Mouse (Mus musculus): ENCODE measurements around the gene Pphln1. TPM values are rescaled to one million over a fixed set of nuclear protein-coding genes. Genes with fewer than 3 reads are reported as not detected.

The Pphln1 gene
- polyA plus RNA-seq, 1 experiment: 21.5 TPM

DNA sequence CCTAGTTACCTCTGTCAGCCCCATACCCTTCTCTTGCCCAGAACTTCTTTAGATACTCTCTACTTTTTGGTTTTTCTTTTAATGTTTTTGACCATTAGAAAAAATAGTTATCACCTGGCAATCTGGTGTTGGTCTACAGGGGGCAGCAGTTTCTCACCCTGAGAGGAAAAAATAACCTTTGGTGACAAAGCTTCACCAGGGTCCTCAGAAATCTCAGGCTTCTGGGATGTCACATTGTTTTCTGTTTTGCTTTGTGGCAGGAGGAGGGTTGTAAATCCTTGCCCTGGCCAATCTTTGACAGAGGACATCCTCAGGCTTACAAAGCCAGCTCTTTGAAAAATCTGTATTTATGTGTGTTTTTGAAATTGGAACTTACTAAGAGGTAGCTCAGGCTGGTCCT, 57.9 kb downstream of the Pphln1 start:
- H3K4me3 ChIP-seq (replicated peaks; ENCODE audit: extremely low read depth, low read depth, low read length): no peak overlapping the region
- no peaks in the 10 kb centered on the region; the same call in 1 of the 2 replicates for H3K4me1 ChIP-seq (ENCODE audit: control insufficient read depth, insufficient read depth, low read length)
- TF ChIP-seq POLR2A (IDR thresholded peaks at IDR 0.05; ENCODE audit: borderline replicate concordance, extremely low read depth, low read depth, low read length) (no peak), CTCF (IDR thresholded peaks at IDR 0.05; ENCODE audit: insufficient read depth, low read length) (no peak)
- DNase-seq: no peak

DNA sequence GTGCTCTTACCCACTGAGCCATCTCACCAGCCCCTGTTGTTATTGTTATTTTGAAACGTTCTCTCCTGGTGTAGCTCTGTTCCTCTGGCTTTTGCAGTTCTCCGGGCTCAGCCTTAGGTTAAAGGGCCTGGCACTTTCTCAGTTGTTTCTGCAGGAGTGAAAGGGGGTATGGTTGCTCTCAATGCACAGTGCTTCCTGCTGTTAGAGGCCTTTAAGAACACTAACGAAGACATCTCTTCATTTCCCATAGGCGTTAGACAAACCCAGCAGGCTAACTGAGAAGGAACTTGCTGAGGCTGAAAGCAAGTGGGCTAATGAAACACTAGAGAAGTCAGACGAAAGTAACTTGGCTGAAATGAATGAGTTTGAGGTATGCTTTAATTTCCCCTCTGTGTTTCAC, 61.3 kb downstream of the Pphln1 start:
- WGBS: 91% methylated on average over 5 of the region's 5 CpGs
- no peak overlapping the region for H3K4me3 ChIP-seq (replicated peaks; ENCODE audit: extremely low read depth, low read depth, low read length)
- DNase-seq: no peak
- no peaks in the 10 kb centered on the region; the same call in 1 of the 2 replicates for H3K4me1 ChIP-seq (ENCODE audit: control insufficient read depth, insufficient read depth, low read length)
- TF ChIP-seq POLR2A (IDR thresholded peaks at IDR 0.05; ENCODE audit: borderline replicate concordance, extremely low read depth, low read depth, low read length): no peak
- no peak for TF ChIP-seq CTCF (IDR thresholded peaks at IDR 0.05; ENCODE audit: insufficient read depth, low read length)

DNA sequence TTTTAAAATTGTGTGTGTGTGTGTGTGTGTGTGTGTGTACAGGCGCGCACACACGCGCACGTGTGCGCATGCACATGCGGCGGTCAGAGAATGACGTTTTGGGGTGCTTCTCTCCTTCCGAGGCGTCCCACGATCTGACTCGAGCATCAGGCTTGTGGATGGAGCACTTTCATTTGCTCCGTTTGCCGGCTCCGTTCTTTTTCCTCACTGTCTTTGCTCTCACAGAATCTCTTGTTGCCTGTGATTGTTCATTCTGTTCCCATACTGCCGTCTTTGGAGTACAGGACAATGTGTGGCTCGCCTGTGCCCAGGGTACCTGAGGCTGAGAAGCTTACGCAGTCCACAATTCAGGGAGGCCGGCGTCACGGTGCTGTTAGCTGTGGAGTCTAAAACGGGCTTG, 62.9 kb downstream of the Pphln1 start:
- 96% methylated on average over 23 of the region's 23 CpGs for WGBS
- no peak for DNase-seq
- H3K4me3 ChIP-seq (replicated peaks; ENCODE audit: extremely low read depth, low read depth, low read length): no peak overlapping the region
- H3K4me1 ChIP-seq (ENCODE audit: control insufficient read depth, insufficient read depth, low read length): no peaks in the 10 kb centered on the region; the same call in 1 of the 2 replicates
- TF ChIP-seq CTCF (IDR thresholded peaks at IDR 0.05; ENCODE audit: insufficient read depth, low read length) (no peak), POLR2A (IDR thresholded peaks at IDR 0.05; ENCODE audit: borderline replicate concordance, extremely low read depth, low read depth, low read length) (no peak)

DNA sequence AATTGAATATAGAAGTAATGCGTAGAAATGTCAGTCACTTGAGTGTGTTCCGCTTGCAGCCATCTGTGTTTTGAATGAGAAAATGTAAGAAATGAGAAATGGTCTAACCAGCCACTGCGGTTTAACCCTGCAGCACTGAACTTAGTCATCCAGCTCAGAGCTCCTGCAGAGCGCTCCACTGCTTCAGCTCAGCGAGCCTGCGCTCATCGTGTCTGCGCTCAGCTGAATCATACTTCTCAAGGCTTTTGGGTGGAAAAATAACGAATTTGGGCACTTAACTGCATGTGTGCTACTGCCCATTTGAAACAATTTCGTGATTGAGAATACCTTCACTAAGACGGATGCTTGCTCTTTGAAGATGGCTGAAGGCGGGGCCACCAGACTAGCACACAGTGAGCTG, 73.5 kb downstream of the Pphln1 start:
- TF ChIP-seq CTCF (IDR thresholded peaks at IDR 0.05; ENCODE audit: insufficient read depth, low read length) (no peak), POLR2A (IDR thresholded peaks at IDR 0.05; ENCODE audit: borderline replicate concordance, extremely low read depth, low read depth, low read length) (no peak)
- H3K4me1 ChIP-seq (ENCODE audit: control insufficient read depth, insufficient read depth, low read length): peaks cover 2% of the 10 kb centered on the region; the same call in 1 of the 2 replicates
- H3K4me3 ChIP-seq (replicated peaks; ENCODE audit: extremely low read depth, low read depth, low read length): no peak overlapping the region
- WGBS: 88% methylated on average over 12 of the region's 12 CpGs
- no peak for DNase-seq

DNA sequence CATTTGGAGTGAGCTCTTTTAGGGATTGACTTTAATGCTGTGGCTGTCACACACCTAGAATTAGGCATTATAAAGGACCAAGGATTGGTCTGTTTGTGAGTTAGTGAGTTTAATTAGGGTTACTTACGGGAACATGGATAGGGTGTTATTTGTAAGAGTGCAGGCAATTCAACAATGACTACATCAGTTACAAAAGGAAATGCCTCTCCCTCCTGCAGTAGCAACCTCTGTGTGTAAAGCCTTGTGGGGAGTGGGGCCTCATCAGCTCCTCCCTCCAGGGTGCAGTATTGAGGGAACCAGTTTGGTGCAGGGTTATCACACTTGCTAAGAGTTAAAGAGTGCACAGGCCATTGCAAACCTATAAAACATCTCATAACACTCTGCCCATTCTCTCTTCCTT, 73.9 kb downstream of the Pphln1 start:
- peaks cover 2% of the 10 kb centered on the region; the same call in 1 of the 2 replicates for H3K4me1 ChIP-seq (ENCODE audit: control insufficient read depth, insufficient read depth, low read length)
- TF ChIP-seq CTCF (IDR thresholded peaks at IDR 0.05; ENCODE audit: insufficient read depth, low read length) (no peak), POLR2A (IDR thresholded peaks at IDR 0.05; ENCODE audit: borderline replicate concordance, extremely low read depth, low read depth, low read length) (no peak)
- DNase-seq: no peak
- 60% methylated on average over 1 of the region's 1 CpGs for WGBS
- H3K4me3 ChIP-seq (replicated peaks; ENCODE audit: extremely low read depth, low read depth, low read length): no peak overlapping the region

DNA sequence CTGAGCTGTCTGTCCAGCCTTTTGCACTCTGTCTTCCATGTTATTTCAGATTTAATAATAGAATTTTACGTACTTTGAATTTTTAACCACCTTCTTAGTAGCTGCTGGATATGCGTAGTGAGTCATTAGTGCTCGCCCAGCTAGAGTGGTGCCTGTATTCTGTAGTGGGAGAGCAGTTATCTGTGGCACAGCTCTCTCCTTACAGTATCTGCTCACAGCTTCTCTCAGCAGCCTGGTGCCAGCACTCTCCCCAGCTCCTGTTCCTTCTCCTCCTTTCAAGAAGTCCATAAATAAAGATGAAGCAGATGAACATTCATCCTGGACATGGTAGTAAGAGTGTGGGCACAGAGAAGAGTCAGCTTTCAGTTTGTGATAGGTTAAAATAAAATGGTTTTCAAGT, 76.1 kb downstream of the Pphln1 start:
- DNase-seq: no peak
- Histone ChIP-seq H3K4me1 (ENCODE audit: control insufficient read depth, insufficient read depth, low read length) (peaks cover 2% of the 10 kb centered on the region; the same call in 1 of the 2 replicates), H3K4me3 (replicated peaks; ENCODE audit: extremely low read depth, low read depth, low read length) (no peak overlapping the region)
- 89% methylated on average over 3 of the region's 3 CpGs for WGBS
- TF ChIP-seq POLR2A (IDR thresholded peaks at IDR 0.05; ENCODE audit: borderline replicate concordance, extremely low read depth, low read depth, low read length) (no peak), CTCF (IDR thresholded peaks at IDR 0.05; ENCODE audit: insufficient read depth, low read length) (no peak)

DNA sequence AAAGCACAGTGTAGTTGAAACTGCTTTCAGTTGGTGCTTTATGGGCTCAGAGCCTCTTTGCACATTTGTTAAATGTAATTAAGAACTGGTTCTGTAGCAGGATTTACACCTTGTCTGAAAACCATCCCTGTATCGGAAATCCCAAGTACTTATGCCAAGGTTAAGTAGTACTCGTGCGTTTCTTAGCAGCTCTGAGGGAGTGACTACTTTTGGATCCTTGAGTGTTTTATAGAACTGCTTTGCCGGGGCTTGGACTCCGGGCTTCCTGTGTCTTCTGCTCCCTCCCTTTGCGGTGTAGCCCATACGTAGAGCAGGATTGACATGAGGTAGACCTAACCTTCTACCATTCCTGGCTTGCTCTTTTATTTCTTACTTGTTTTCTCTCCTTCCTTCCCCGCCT, 77.5 kb downstream of the Pphln1 start:
- 43% methylated on average over 8 of the region's 8 CpGs for WGBS

DNA sequence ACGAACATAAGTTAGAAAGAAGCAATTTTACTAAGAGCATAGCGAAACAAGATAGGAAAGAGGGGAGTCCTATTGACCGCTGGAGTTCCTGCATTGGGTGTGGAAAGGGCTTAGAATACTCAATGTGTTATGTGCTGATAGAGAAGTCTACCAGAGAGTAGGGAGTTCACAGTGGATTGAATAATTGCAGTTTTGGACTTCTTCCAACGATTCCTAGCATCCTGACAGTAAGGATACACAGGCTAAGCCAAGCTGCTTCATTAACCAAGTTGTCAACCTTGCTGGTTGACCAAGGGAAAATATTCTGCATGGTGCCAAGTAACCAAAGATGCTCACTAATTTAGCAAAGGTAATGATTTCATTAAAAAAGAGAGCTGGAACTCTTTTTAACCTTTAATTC, 79.6 kb downstream of the Pphln1 start:
- peaks cover 6% of the 10 kb centered on the region for H3K4me1 ChIP-seq (ENCODE audit: control insufficient read depth, insufficient read depth, low read length)
- no peak for TF ChIP-seq CTCF (IDR thresholded peaks at IDR 0.05; ENCODE audit: insufficient read depth, low read length)
- TF ChIP-seq POLR2A (IDR thresholded peaks at IDR 0.05; ENCODE audit: borderline replicate concordance, extremely low read depth, low read depth, low read length): no peak
- no peak for DNase-seq
- H3K4me3 ChIP-seq (replicated peaks; ENCODE audit: extremely low read depth, low read depth, low read length): no peak overlapping the region
- WGBS: 55% methylated on average over 4 of the region's 4 CpGs

More for the DNA sequence above, 77.5 kb downstream of the Pphln1 start:
- no peak overlapping the region for H3K4me3 ChIP-seq (replicated peaks; ENCODE audit: extremely low read depth, low read depth, low read length)
- H3K4me1 ChIP-seq (ENCODE audit: control insufficient read depth, insufficient read depth, low read length): peaks cover 4% of the 10 kb centered on the region; the same call in 1 of the 2 replicates
- no peak for TF ChIP-seq POLR2A (IDR thresholded peaks at IDR 0.05; ENCODE audit: borderline replicate concordance, extremely low read depth, low read depth, low read length)
- TF ChIP-seq CTCF (IDR thresholded peaks at IDR 0.05; ENCODE audit: insufficient read depth, low read length): no peak
- no peak for DNase-seq

DNA sequence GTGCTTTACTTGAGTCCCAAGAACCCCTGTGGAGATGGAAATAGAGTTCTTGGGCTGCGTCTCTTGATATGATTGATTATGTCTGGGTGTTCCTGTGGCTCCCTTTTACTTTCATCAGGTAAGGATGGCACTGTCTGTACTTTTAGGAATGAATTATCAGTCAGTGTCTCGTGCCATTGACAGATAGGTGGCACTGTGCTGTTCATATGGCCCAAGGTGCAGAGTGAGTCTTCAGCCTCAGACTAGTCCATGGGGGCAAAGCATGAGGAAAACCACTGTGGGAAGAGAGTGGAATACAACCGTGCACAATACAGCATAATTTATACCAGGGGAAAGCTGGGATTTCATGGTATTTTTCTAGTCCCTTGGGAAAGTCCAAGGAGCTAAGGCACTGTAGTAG, 80.5 kb downstream of the Pphln1 start:
- Histone ChIP-seq H3K4me3 (replicated peaks; ENCODE audit: extremely low read depth, low read depth, low read length) (no peak overlapping the region), H3K4me1 (ENCODE audit: control insufficient read depth, insufficient read depth, low read length) (peaks cover 10% of the 10 kb centered on the region)
- peak; percentile 23; the same call in 1 of the 2 replicates for TF ChIP-seq CTCF (IDR thresholded peaks at IDR 0.05; ENCODE audit: insufficient read depth, low read length)
- TF ChIP-seq POLR2A (IDR thresholded peaks at IDR 0.05; ENCODE audit: borderline replicate concordance, extremely low read depth, low read depth, low read length): no peak
- WGBS: 77% methylated on average over 3 of the region's 3 CpGs
- DNase-seq: no peak

DNA sequence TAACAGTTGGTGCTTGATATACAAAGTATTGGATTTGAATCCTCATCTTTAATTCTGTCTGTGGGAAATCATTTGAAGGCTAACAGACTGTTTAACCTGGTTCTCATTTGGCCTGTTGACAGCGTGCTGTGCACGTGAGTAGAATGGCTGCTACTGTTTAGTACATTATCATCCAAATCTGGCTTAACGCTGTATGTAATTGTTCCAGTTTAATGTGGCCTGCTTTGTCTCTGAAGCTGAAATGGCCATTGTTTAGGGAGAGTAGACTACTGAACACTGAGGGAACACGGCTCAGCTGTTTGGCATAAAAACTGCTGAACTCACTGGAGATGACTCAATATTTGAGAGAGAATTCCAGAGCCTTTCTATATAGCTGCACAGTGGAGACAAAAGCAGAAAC, 81.3 kb downstream of the Pphln1 start:
- no peak for TF ChIP-seq CTCF (IDR thresholded peaks at IDR 0.05; ENCODE audit: insufficient read depth, low read length)
- no peak for TF ChIP-seq POLR2A (IDR thresholded peaks at IDR 0.05; ENCODE audit: borderline replicate concordance, extremely low read depth, low read depth, low read length)
- H3K4me1 ChIP-seq (ENCODE audit: control insufficient read depth, insufficient read depth, low read length): peaks cover 16% of the 10 kb centered on the region
- WGBS: 40% methylated on average over 4 of the region's 4 CpGs
- DNase-seq: no peak
- H3K4me3 ChIP-seq (replicated peaks; ENCODE audit: extremely low read depth, low read depth, low read length): no peak overlapping the region
